Mouse (Mus musculus): ENCODE measurements around the gene Tmem161a.

- TF ChIP-seq CTCF (IDR thresholded peaks at IDR 0.05; ENCODE audit: low read depth) (no peak), EP300 (IDR thresholded peaks at IDR 0.05; ENCODE audit: low read depth) (no peak)
Observed at GRCm38 (mm10) chr8:70219107-70219684, 47.0 kb downstream of the Tmem161a start.

All from heart, postnatal 0 days (tissue).